Mouse (Mus musculus): ENCODE data around the gene Il6st. TPM values are rescaled to one million over a fixed set of nuclear protein-coding genes. Genes with fewer than 3 reads are reported as not detected.
A peak's percentile ranks its signal among the peaks of the same experiment; 100 is the strongest.

Gene Il6st
- polyA plus RNA-seq, 1 experiment from 2014 or later: 24.8 TPM

GRCm38 (mm10) chr13:112427521-112427920, 36.3 kb upstream of the Il6st start:
- ATAC-seq (ENCODE audit: low FRiP score, low read depth): no peak
- H3K27ac ChIP-seq (replicated peaks): no peak overlapping the region
- H3K27me3 ChIP-seq: no peaks in the 10 kb centered on the region
- H3K9ac ChIP-seq: no peak overlapping the region
- H3K4me2 ChIP-seq: no peak overlapping the region
- H3K4me3 ChIP-seq: no peak overlapping the region
- no peaks in the 10 kb centered on the region for H3K9me3 ChIP-seq
- WGBS: 91% methylated on average over 15 of the region's 15 CpGs
- no peaks in the 10 kb centered on the region for H3K36me3 ChIP-seq
- H3K4me1 ChIP-seq (replicated peaks): no peaks in the 10 kb centered on the region

GRCm38 (mm10) chr13:112433271-112433670, 30.6 kb upstream of the Il6st start:
- Histone ChIP-seq H3K9ac (no peak overlapping the region), H3K4me1 (replicated peaks) (no peaks in the 10 kb centered on the region), H3K27me3 (no peaks in the 10 kb centered on the region), H3K4me3 (no peak overlapping the region), H3K9me3 (no peaks in the 10 kb centered on the region), H3K36me3 (no peaks in the 10 kb centered on the region), H3K27ac (replicated peaks) (no peak overlapping the region), H3K4me2 (no peak overlapping the region)
- WGBS: 82% methylated on average over 5 of the region's 5 CpGs
- no peak for ATAC-seq (ENCODE audit: low FRiP score, low read depth)

DNA sequence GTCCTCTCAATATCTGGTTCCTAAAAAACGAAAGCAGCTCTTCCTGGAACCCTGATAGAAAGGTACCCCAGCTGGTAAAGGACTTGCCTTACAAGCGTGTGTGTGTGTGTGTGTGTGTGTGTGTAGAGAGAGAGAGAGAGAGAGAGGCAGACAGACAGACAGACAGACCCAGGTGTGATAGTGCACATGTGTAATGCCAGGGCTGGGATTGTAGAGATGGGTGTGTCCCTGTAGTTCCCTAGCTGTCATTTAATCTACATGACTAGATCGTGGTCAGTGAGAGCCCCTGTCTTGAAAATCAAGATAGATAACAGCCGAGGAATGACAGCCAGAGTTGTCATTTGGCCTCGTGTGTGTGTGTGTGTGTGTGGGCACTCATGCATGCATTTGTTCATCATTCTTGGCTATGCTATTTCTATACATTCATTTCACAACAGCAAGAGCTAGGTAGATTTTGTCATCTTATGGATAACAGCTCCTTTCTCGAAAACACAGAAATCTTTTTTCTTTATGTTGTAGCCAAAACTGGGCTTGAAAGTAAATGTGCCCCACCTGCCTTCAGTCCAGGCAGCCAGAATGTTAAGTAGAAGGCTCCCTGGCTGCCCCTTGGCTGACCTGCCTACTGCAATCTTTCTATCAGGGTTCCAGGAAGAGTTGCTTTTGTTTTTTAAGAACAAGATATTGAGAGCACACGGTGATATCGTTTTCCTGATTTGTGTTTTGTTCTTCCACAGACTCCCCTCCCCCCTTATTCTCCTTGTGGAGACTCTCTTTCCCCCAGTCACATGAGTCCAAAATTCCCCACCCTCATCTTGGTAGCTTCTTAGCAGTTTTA, 28.4 kb upstream of the Il6st start:
- no peak overlapping the region for H3K4me3 ChIP-seq
- WGBS: 70% methylated on average over 8 of the region's 8 CpGs
- no peak overlapping the region for H3K27ac ChIP-seq (replicated peaks)
- no peaks in the 10 kb centered on the region for H3K27me3 ChIP-seq
- H3K36me3 ChIP-seq: no peaks in the 10 kb centered on the region
- H3K4me1 ChIP-seq (replicated peaks): peaks cover 15% of the 10 kb centered on the region
- H3K9me3 ChIP-seq: no peaks in the 10 kb centered on the region
- no peak for ATAC-seq (ENCODE audit: low FRiP score, low read depth)
- H3K9ac ChIP-seq: no peak overlapping the region
- no peak overlapping the region for H3K4me2 ChIP-seq

GRCm38 (mm10) chr13:112436288-112436687, 27.6 kb upstream of the Il6st start:
- no peak overlapping the region for H3K4me3 ChIP-seq
- H3K9ac ChIP-seq: no peak overlapping the region
- peaks cover 15% of the 10 kb centered on the region for H3K4me1 ChIP-seq (replicated peaks)
- H3K9me3 ChIP-seq: no peaks in the 10 kb centered on the region
- 87% methylated on average over 7 of the region's 7 CpGs for WGBS
- ATAC-seq (ENCODE audit: low FRiP score, low read depth): no peak
- H3K36me3 ChIP-seq: no peaks in the 10 kb centered on the region
- no peak overlapping the region for H3K4me2 ChIP-seq
- no peaks in the 10 kb centered on the region for H3K27me3 ChIP-seq
- H3K27ac ChIP-seq (replicated peaks): no peak overlapping the region

DNA sequence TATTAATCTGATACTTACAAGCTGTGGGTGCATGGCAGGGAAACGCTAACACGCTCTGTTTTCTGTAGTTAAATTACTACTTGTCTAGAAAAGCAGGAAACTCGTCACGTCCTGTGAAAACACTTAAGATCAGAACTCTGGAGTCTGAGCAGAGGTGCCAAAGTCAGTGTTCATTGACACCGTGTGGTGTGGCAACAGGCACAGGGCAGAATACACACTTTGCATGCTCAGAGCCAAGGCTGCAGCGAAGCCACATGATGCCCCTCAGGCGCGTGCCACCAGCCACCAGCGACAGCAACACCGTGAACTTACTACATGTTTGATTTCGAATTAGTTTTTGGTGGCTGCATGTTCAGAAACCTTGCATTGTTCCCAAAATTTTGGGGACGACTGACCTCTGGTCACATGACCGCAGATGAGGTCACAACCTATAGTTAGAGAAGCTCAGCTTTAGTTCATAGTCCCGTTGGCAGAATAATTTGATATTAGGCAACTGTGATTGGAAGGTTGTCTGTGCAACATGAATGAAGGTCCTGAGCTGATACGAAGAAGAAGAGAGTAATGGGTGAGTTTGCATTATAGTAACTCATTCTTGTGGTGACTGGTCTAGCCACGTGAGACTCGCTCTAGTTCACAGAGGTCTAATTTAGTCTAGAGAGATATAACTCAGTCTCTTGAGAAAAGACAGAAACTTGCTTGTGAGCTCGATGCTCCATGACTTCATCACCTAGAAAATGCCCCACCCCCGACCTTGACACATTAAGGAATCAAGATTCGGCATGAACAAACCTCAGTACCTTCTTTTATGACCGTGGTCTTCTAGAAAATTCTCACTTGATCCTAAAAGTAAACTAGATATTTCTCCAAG, 25.6 kb upstream of the Il6st start:
- H3K9me3 ChIP-seq: no peaks in the 10 kb centered on the region
- no peaks in the 10 kb centered on the region for H3K27me3 ChIP-seq
- no peak for ATAC-seq (ENCODE audit: low FRiP score, low read depth)
- no peak overlapping the region for H3K9ac ChIP-seq
- H3K36me3 ChIP-seq: no peaks in the 10 kb centered on the region
- 92% methylated on average over 21 of the region's 21 CpGs for WGBS
- no peak overlapping the region for H3K27ac ChIP-seq (replicated peaks)
- no peak overlapping the region for H3K4me2 ChIP-seq
- no peak overlapping the region for H3K4me3 ChIP-seq
- peaks cover 15% of the 10 kb centered on the region for H3K4me1 ChIP-seq (replicated peaks)

DNA sequence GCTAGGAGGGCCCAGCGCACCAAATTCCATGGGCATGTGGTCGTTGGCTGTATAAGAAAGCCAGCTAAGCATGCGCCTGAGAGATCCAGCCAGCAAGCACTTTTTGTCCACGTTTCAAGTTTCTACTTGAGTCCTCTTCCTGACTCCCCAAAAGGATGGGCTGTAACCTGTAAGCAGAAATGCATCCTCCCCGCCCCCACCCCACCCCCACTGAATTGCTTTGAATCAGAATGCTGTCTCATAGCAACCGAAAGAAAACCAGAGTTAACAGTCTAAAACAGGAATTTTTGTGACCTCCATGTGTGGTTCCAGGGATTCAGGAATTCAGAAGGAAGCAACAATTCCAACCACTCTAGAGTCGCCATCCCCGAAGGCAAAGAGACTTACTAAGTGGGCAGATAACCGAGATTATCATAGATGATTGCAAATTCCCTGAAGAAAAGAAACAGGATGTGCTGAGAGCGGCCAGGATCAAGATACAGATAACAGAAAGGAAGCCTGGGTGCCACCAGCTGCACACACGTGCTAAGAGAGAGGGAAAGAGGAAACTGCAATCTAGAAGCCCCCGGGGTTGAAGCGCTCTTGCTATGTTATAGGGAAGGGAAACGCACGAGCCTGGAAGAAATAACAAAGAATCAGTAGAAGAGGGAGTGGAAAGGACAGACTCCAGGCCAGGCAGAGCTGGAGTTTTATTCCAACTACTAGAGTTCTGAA, 24.6 kb upstream of the Il6st start:
- Histone ChIP-seq H3K36me3 (no peaks in the 10 kb centered on the region), H3K4me1 (replicated peaks) (peaks cover 15% of the 10 kb centered on the region), H3K9me3 (no peaks in the 10 kb centered on the region), H3K27ac (replicated peaks) (no peak overlapping the region), H3K27me3 (no peaks in the 10 kb centered on the region), H3K9ac (no peak overlapping the region), H3K4me2 (peak overlapping the region; percentile 48), H3K4me3 (peak overlapping the region; percentile 9; the same call in 1 of the 2 replicates)
- 32% methylated on average over 15 of the region's 15 CpGs for WGBS
- ATAC-seq (ENCODE audit: low FRiP score, low read depth): no peak

DNA sequence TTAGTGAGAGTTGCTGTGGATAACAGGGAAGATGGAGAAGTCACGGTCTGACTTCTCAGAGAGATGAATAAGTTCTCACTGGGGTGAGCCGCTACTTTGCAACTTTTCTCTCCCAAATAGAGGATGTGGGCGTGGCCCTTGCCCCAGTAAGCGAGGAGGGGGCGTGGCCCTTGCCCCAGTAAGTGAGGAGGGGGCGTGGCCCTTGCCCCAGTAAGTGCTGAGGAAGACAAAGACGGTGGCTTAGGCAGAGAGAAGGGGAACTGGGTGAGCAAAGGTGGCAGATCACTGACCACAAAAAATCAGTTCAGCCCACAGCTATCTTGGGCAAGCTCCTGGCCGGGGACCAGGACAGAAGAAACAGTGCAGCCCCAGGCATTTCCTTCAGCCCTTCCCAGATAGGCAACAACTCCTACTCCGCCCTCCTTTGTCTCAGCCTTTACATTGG, 23.9 kb upstream of the Il6st start:
- Histone ChIP-seq H3K4me1 (replicated peaks) (peaks cover 15% of the 10 kb centered on the region), H3K4me2 (peak overlapping the region; percentile 48), H3K4me3 (peak overlapping the region; percentile 9; the same call in 1 of the 2 replicates), H3K27me3 (no peaks in the 10 kb centered on the region), H3K36me3 (no peaks in the 10 kb centered on the region), H3K9me3 (no peaks in the 10 kb centered on the region), H3K9ac (no peak overlapping the region), H3K27ac (replicated peaks) (no peak overlapping the region)
- 11% methylated on average over 9 of the region's 9 CpGs for WGBS
- no peak for ATAC-seq (ENCODE audit: low FRiP score, low read depth)

DNA sequence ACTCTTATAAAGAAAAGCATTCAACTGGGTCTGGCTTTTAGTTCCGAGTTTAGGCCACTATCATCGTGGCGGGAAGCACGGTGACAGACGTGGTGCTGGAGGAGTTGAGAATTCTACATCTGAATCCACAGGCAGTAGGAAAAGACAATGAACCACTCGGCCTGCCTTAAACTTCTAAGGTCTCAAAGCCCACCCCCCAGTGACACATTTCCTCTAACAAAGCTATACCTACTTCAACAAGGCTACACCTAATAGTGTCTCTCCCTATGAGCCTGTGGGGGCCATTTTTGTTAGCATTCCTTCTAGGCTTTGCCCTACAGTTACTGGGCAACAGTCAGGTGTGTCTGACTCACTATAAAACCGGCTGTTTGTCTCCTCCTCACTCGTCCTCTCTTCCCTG, 23.2 kb upstream of the Il6st start:
- Histone ChIP-seq H3K9ac (no peak overlapping the region), H3K9me3 (no peaks in the 10 kb centered on the region)

GRCm38 (mm10) chr13:112442867-112443529, 20.9 kb upstream of the Il6st start:
- no peaks in the 10 kb centered on the region for H3K9me3 ChIP-seq
- no peak overlapping the region for H3K27ac ChIP-seq (replicated peaks)
- no peaks in the 10 kb centered on the region for H3K36me3 ChIP-seq
- WGBS: 92% methylated on average over 7 of the region's 7 CpGs
- no peak overlapping the region for H3K9ac ChIP-seq
- H3K4me3 ChIP-seq: no peak overlapping the region
- no peak for ATAC-seq (ENCODE audit: low FRiP score, low read depth)
- peaks cover 15% of the 10 kb centered on the region for H3K4me1 ChIP-seq (replicated peaks)
- H3K27me3 ChIP-seq: no peaks in the 10 kb centered on the region
- no peak overlapping the region for H3K4me2 ChIP-seq

More for the DNA sequence above, 23.2 kb upstream of the Il6st start:
- Histone ChIP-seq H3K27me3 (no peaks in the 10 kb centered on the region), H3K4me2 (no peak overlapping the region), H3K36me3 (no peaks in the 10 kb centered on the region), H3K4me3 (no peak overlapping the region), H3K27ac (replicated peaks) (no peak overlapping the region), H3K4me1 (replicated peaks) (peaks cover 15% of the 10 kb centered on the region)
- 47% methylated on average over 8 of the region's 8 CpGs for WGBS
- ATAC-seq (ENCODE audit: low FRiP score, low read depth): no peak

- Histone ChIP-seq H3K36me3 (no peaks in the 10 kb centered on the region), H3K4me3 (no peak overlapping the region), H3K4me1 (replicated peaks) (no peaks in the 10 kb centered on the region), H3K9ac (no peak overlapping the region), H3K27ac (replicated peaks) (no peak overlapping the region), H3K4me2 (no peak overlapping the region), H3K27me3 (no peaks in the 10 kb centered on the region), H3K9me3 (no peaks in the 10 kb centered on the region)
- no peak for ATAC-seq (ENCODE audit: low FRiP score, low read depth)
- WGBS: 73% methylated on average over 8 of the region's 8 CpGs
These were observed 16.7 kb upstream of the Il6st start for GRCm38 (mm10) chr13:112447108-112447665.

DNA sequence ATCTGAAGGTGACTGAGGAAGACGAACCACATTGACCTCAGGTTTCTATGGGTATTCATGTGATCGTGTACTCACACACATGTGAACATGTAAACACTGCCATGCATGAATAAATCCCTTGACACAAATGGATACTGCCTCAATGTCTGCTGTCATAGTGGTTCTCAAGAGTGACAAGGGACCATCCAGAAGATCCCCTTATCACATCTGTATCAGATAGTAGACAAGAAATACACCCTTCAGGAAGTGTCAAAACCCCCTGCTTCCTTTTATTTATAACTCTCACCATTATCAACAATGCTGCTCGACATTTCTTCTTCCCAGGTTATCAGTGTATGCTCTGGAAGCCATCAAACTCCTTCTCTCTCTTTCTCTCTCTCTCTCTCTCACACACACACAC, 13.7 kb upstream of the Il6st start:
- H3K4me1 ChIP-seq (replicated peaks): no peaks in the 10 kb centered on the region
- H3K36me3 ChIP-seq: no peaks in the 10 kb centered on the region
- H3K4me2 ChIP-seq: no peak overlapping the region
- H3K27ac ChIP-seq (replicated peaks): no peak overlapping the region
- no peaks in the 10 kb centered on the region for H3K27me3 ChIP-seq
- ATAC-seq (ENCODE audit: low FRiP score, low read depth): no peak
- WGBS: 85% methylated on average over 3 of the region's 3 CpGs
- H3K9ac ChIP-seq: no peak overlapping the region
- H3K9me3 ChIP-seq: no peaks in the 10 kb centered on the region
- H3K4me3 ChIP-seq: no peak overlapping the region
